Mouse (Mus musculus) liver, embryonic 16.5 days (tissue): ENCODE results near the gene Mmrn2. TPM values are rescaled to one million over a fixed set of nuclear protein-coding genes. Genes with fewer than 3 reads are reported as not detected.
"Not testable (repeated sequence)": the region's sequence is repeated elsewhere in the genome, so short reads cannot be mapped to it uniquely, and the experiment has no call there.

Source experiments
- ATAC-seq: fragments of 200-750 bp; cut with Nextera tagmentation; 2 replicates; pipeline ENCODE4 v1.8.0; 2017; ENCODE audit warnings: low read depth, mild to moderate bottlenecking, moderate number of reproducible peaks, moderate library complexity
- H3K27ac ChIP-seq: fragments of 300-500 bp; sonication (generic); 2 replicates; pipeline ENCODE4 v1.5.1; 2014; ENCODE audit warnings: mild to moderate bottlenecking, low read length
- H3K27me3 ChIP-seq: fragments of 300-500 bp; sonication (generic); 2 replicates; pipeline ENCODE4 v1.6.1; 2014; ENCODE audit warnings: low read depth, low read length, mixed read lengths; ENCODE audit not compliant: control insufficient read depth, insufficient read depth
- H3K36me3 ChIP-seq: fragments of 300-500 bp; sonication (generic); 2 replicates; pipeline ENCODE4 v1.6.1; 2014; ENCODE audit warnings: mild to moderate bottlenecking; ENCODE audit not compliant: control insufficient read depth, insufficient read depth
- H3K4me1 ChIP-seq: fragments of 300-500 bp; sonication (generic); 2 replicates; pipeline ENCODE4 v1.6.1; 2014; ENCODE audit warnings: low read depth, low read length, mixed read lengths; ENCODE audit not compliant: control insufficient read depth
- H3K4me2 ChIP-seq: fragments of 300-500 bp; sonication (generic); 2 replicates; pipeline ENCODE4 v1.6.1; 2014; ENCODE audit warnings: low read depth, low read length, mixed read lengths
- H3K4me3 ChIP-seq: fragments of 300-500 bp; sonication (generic); 2 replicates; pipeline ENCODE4 v1.5.1; 2014; ENCODE audit warnings: low read depth, mild to moderate bottlenecking, low read length
- H3K9ac ChIP-seq: fragments of 300-500 bp; sonication (generic); 2 replicates; pipeline ENCODE4 v1.6.1; 2014; ENCODE audit warnings: low read depth, low read length
- H3K9me3 ChIP-seq: fragments of 300-500 bp; sonication (generic); replicated peaks from 2 replicates; pipeline ENCODE4 v1.6.1; 2016; ENCODE audit warnings: low read length; ENCODE audit not compliant: control insufficient read depth
- WGBS: fragments of 180-500 bp; shearing (Covaris S2); extraction: QIAGEN DNeasy Blood & Tissue Kit; methylation state at CpG from one replicate; pipeline ENCODE4 v1.1.7; 2014; ENCODE audit not compliant: insufficient replicate concordance; 5-methylcytosine and 5-hydroxymethylcytosine counted together
- polyA plus RNA-seq: library from polyadenylated mRNA; unstranded; fragments of >200 nt; fragmentation: Nextera tagmentation; extraction: Ambion mirVana; gene quantifications from 2 replicates; pipeline ENCODE4 v1.2.1, GENCODE M21; 2015

The Mmrn2 gene
- polyA plus RNA-seq, 1 experiment from 2014 or later, result 3.4 TPM

DNA sequence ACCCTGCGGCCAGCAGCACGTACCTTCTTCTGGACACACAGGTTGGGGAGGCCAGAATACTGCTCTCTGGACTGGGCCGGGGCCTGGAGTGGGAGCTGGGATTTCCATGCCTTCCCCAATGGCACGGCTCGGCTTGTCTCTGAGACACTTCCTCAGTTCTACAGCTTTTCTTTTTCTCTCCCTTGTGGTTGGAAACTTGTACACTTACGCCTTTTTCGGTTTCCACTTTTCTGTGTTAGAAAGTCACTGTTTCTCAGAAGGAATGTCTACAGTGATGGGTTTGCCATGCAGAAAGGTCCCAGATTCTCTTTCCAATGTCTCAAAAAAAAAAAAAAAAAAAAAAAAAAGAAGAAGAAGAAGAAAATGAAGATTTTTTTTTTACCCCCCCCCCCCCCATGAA, 28.2 kb downstream of the Mmrn2 start:
- WGBS, result 70% methylated on average over 7 of the region's 7 CpGs
- no peak overlapping the region for H3K27ac ChIP-seq
- no peaks in the 10 kb centered on the region for H3K9me3 ChIP-seq
- H3K4me2 ChIP-seq, result no peak overlapping the region
- no peak overlapping the region for H3K9ac ChIP-seq
- H3K4me1 ChIP-seq, result no peaks in the 10 kb centered on the region
- H3K36me3 ChIP-seq, result no peaks in the 10 kb centered on the region
- no peaks in the 10 kb centered on the region for H3K27me3 ChIP-seq
- no peak for ATAC-seq
- H3K4me3 ChIP-seq, result no peak overlapping the region

- no peak overlapping the region for H3K4me3 ChIP-seq
- no peak overlapping the region for H3K4me2 ChIP-seq
- WGBS, result 78% methylated on average over 6 of the region's 6 CpGs
- ATAC-seq, result no peak
- no peaks in the 10 kb centered on the region for H3K4me1 ChIP-seq
- no peaks in the 10 kb centered on the region for H3K36me3 ChIP-seq
- no peaks in the 10 kb centered on the region for H3K27me3 ChIP-seq
- H3K9me3 ChIP-seq, result no peaks in the 10 kb centered on the region
- no peak overlapping the region for H3K9ac ChIP-seq
- H3K27ac ChIP-seq, result no peak overlapping the region
Measured at GRCm38 (mm10) chr14:34410716-34411115, 35.5 kb downstream of the Mmrn2 start.

DNA sequence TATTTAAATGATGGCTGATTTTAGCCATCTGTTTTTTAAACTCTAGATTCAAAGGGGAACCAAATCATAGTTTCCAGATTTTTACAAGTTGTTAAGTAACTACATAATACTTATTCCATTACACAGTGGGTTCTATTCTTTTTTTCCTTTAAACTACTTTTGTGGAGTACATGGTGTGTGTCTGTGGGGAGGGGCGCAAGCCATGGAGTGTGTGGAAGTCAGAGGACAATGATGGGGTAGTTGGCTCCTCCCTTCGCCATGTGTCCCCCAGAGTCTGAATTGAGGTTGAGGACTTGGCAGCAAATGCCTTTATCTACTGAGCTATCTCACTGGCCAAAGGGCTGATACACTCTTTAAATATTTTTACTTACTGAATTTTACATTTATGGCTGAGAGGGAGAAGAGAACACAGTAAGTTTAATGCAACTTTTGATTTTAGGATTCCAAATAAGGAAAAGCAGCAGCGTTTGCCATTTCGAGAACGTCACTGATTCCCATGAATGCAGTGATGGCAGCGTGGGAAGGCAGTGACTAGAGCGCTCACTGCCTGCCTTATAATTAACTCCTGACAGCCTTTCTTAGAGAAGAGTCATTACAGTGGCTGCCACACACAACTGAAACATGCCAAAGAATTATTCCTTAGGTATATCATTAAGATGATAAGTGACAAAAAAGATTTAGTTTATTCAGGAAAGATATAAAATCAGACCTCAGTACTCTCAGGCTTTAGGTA, 37.1 kb downstream of the Mmrn2 start:
- H3K9me3 ChIP-seq, result no peaks in the 10 kb centered on the region
- no peaks in the 10 kb centered on the region for H3K4me1 ChIP-seq
- H3K27ac ChIP-seq, result no peak overlapping the region
- no peak for ATAC-seq
- no peaks in the 10 kb centered on the region for H3K36me3 ChIP-seq
- no peak overlapping the region for H3K4me3 ChIP-seq
- WGBS, result 79% methylated on average over 7 of the region's 7 CpGs
- no peaks in the 10 kb centered on the region for H3K27me3 ChIP-seq
- H3K9ac ChIP-seq, result no peak overlapping the region
- H3K4me2 ChIP-seq, result no peak overlapping the region

GRCm38 (mm10) chr14:34416946-34417345, 41.7 kb downstream of the Mmrn2 start:
- not testable (repeated sequence) for H3K4me3 ChIP-seq, H3K27ac ChIP-seq, H3K9me3 ChIP-seq, H3K4me2 ChIP-seq, H3K36me3 ChIP-seq, H3K27me3 ChIP-seq, H3K4me1 ChIP-seq, ATAC-seq, H3K9ac ChIP-seq
- WGBS, result 69% methylated on average over 4 of the region's 4 CpGs

DNA sequence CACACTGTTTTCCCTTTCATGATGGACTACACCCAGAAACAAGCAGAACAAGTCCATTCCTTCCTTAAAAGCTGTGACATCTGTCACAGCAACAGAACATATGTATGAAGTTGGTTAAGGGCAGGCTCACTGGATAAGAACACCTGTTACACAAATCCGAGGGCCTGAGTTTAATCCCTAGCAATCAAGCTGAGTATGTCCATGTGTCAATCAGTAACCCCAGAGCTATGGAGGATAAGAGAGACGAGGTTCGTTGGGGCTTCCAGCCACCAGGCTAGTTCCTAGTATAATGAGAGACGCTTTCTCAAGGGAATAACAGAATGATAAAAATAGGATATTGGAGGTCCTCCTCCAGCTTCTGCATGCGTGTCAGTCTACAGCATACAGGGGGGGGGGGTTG, 42.2 kb downstream of the Mmrn2 start:
- 66% methylated on average over 5 of the region's 5 CpGs for WGBS
- Histone ChIP-seq H3K27ac (no peak overlapping the region), H3K9me3 (no peaks in the 10 kb centered on the region), H3K36me3 (no peaks in the 10 kb centered on the region), H3K4me2 (no peak overlapping the region), H3K27me3 (no peaks in the 10 kb centered on the region), H3K4me3 (no peak overlapping the region), H3K4me1 (no peaks in the 10 kb centered on the region), H3K9ac (no peak overlapping the region)
- ATAC-seq, result no peak

DNA sequence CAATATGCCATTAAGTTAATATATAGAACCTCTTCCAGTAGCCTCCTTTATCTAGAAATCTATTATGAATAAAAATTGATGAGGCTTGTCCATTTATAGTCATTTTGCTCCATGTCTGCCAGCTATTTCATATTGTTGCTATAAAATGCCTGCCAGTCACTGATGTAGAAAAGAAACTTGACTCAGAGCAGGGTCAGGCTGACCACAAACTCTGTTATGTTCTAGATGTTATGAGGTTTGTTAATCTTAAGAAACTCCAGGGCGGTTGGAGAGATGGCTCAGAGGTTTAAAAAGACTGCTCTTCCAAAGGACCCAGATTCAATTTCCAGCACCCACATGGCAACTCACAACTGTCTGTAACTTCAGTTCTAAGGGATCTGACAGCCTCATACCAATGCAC, 45.8 kb downstream of the Mmrn2 start:
- Histone ChIP-seq H3K9ac (no peak overlapping the region), H3K36me3 (no peaks in the 10 kb centered on the region), H3K4me3 (no peak overlapping the region), H3K4me1 (no peaks in the 10 kb centered on the region), H3K4me2 (no peak overlapping the region), H3K27me3 (no peaks in the 10 kb centered on the region), H3K27ac (no peak overlapping the region), H3K9me3 (no peaks in the 10 kb centered on the region)
- WGBS, result 54% methylated on average over 1 of the region's 1 CpGs
- ATAC-seq, result no peak

DNA sequence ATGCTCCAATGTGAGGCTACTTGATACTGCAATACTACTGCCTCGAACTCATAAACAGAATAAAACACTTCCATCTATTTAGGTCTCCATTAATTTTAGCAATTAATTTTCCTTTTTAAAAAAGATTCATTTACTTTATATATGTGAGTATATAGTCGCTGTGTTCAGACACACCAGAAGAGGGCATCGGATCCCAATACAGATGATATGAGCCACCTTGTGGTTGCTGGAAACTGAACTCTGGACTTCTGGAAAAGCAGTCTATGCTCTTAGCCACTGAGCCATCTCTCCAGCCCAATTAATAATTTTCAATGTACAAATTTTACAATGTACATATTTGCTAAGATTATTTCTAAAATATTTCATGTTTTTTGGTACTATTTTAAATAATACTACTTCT, 53.0 kb downstream of the Mmrn2 start:
- no peak overlapping the region for H3K27ac ChIP-seq
- no peaks in the 10 kb centered on the region for H3K9me3 ChIP-seq
- H3K4me1 ChIP-seq, result no peaks in the 10 kb centered on the region
- no peak overlapping the region for H3K4me3 ChIP-seq
- H3K4me2 ChIP-seq, result no peak overlapping the region
- ATAC-seq, result no peak
- H3K27me3 ChIP-seq, result no peaks in the 10 kb centered on the region
- 66% methylated on average over 3 of the region's 3 CpGs for WGBS
- no peaks in the 10 kb centered on the region for H3K36me3 ChIP-seq
- H3K9ac ChIP-seq, result no peak overlapping the region

GRCm38 (mm10) chr14:34429069-34429468, 53.8 kb downstream of the Mmrn2 start:
- no peaks in the 10 kb centered on the region for H3K9me3 ChIP-seq
- 54% methylated on average over 1 of the region's 1 CpGs for WGBS

DNA sequence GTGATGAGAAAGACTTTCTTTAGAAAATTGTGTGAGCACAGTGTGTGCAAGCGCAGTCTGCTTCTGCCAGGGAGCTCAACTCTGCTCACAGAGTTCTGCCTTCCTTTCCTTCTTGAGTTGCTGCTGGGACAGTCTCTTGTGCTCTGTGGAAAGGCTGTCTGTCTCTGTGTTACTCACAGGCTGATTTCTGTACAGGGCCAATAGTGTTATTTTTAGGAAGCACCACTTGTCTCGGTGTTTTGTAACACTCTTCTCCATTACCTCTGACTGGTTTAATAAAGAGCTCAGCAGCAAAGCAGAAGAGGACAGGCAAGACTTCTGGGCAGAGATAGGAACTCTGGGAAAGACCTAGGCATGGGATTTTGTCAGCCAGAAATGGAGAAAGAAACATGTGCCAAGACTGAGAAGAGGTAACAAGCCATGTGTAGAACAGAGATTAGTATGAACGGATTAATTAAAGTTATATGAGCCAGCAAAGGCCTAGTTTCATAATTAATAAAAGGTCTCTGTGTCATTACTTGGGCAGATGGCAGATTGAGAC, 65.3 kb downstream of the Mmrn2 start:
- no peak overlapping the region for H3K4me3 ChIP-seq
- H3K27ac ChIP-seq, result no peak overlapping the region
- no peak overlapping the region for H3K9ac ChIP-seq
- 54% methylated on average over 3 of the region's 3 CpGs for WGBS
- H3K36me3 ChIP-seq, result no peaks in the 10 kb centered on the region
- ATAC-seq, result no peak
- H3K9me3 ChIP-seq, result no peaks in the 10 kb centered on the region
- H3K27me3 ChIP-seq, result no peaks in the 10 kb centered on the region
- no peak overlapping the region for H3K4me2 ChIP-seq
- no peaks in the 10 kb centered on the region for H3K4me1 ChIP-seq

More at GRCm38 (mm10) chr14:34429069-34429468, 53.8 kb downstream of the Mmrn2 start:
- Histone ChIP-seq H3K27me3 (no peaks in the 10 kb centered on the region), H3K4me1 (no peaks in the 10 kb centered on the region), H3K9ac (no peak overlapping the region), H3K27ac (no peak overlapping the region), H3K4me3 (no peak overlapping the region), H3K4me2 (no peak overlapping the region), H3K36me3 (no peaks in the 10 kb centered on the region)
- ATAC-seq, result no peak
